Mouse (Mus musculus): Measurements from ENCODE around the gene Pip5k1a. TPM values are rescaled to one million over a fixed set of nuclear protein-coding genes. Genes with fewer than 3 reads are reported as not detected.

Pip5k1a gene
- polyA plus RNA-seq (2017; shearing (Covaris generic)), result 47.5 TPM

DNA sequence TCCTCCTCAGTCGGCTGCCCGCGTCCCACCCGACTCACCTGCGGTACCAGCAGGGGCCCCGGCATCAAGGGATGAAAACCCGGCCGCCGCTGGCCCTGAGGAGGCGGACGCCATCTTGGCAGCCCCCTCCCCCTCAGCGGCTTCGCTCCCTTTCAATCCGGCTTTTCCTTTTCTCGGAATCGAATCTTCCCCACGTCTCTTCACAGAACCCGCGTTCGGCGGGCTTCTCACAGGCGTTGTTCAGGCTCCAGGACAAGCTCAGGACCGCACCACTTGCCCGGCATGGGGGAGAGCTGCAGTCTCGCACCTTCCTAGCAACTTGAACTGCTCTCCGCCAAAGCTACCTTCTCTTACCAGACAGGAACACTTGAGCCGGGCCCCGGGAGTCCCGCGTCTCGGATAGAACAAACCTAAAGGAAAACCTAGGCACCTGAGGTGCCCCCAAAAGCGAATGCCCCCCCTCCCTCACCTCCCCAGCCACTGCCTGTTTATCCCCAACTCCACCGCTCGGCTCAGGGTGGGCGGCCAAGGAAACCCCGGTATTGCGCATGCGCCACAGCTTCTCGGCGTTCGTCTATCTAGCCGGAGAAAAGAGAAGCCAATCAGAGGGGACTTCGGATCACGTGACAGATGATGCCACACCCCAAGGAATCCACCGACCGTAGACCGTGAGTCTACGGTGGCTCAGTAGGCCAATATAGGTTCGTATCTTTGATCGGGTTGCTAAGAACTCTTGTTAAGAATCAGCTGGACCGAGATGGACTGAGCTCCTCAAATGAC, at the start of gene Pip5k1a:
Pip5k1a (minus strand) TSS at position 593 of the 780 bp plus-strand sequence.

DNA sequence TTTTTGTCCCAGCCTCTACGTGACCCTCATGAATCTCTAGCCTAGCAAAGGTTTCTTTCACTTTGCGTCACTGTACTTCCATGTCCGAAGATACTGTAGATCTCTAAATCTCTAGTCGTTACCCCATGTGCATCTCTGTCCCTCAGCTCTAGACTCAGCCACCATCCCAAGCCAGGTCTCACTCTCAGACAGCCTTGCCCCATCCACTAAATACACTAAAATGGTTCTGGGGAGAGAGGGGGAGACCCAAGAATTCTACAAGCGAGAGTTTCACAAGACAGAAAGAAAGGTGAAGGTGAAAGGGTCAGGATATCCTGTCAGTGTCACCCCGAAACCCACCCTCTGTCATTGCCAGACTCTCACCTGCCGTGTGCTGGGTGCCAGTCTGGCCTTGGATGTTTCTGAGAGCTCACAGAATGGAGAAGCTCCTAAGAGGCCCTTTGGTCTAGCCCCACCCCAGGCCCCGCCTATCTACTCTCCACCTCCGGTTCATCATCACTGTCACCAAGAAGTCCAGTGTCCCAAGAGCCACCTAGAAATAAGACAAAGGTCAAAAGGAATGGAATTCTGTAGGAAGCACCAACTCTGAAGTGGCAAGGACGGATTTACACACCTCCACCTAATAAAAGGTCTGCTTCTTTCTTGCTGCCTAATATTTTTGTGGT, 35.4 kb upstream of the Pip5k1a start, which contains the start of gene Tnfaip8l2:
Tnfaip8l2 (minus strand) TSS at position 409 of the 665 bp plus-strand sequence.

DNA sequence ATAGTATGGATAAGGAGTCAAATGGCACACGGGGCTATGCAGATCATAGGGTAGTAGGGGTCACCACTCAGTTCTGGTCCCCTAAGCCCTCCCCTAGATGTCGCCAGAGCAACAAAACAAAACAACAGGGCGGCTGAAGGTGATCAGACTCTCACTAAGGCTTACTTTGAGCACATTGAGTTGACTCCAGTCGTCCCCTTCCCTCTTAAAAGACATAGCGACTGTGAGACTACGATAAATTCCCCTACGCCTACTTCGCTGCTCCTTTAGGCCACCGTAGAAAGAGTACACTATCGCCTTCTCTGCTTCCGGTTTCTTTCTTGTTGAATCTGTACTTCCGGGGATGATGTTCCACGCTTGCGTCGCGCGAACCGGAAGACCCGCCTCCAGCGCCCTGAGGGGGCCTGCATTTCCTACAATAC, 27.0 kb upstream of the Pip5k1a start, which contains the start of the genes Scnm1 and Lysmd1:
Scnm1 (minus strand) TSS at position 332 of the 422 bp plus-strand sequence.
Lysmd1 (plus strand) TSS at position 409 of the 422 bp plus-strand sequence.

GRCm38 (mm10) chr3:95124246-95124645, 17.5 kb upstream of the Pip5k1a start, which contains the start of gene Tmod4:
Tmod4 (plus strand) TSS chr3:95124476.

GRCm38 (mm10) chr3:95110911-95111726, 4.4 kb upstream of the Pip5k1a start, which contains the start of gene Vps72:
Vps72 (plus strand) TSS chr3:95111022.

DNA sequence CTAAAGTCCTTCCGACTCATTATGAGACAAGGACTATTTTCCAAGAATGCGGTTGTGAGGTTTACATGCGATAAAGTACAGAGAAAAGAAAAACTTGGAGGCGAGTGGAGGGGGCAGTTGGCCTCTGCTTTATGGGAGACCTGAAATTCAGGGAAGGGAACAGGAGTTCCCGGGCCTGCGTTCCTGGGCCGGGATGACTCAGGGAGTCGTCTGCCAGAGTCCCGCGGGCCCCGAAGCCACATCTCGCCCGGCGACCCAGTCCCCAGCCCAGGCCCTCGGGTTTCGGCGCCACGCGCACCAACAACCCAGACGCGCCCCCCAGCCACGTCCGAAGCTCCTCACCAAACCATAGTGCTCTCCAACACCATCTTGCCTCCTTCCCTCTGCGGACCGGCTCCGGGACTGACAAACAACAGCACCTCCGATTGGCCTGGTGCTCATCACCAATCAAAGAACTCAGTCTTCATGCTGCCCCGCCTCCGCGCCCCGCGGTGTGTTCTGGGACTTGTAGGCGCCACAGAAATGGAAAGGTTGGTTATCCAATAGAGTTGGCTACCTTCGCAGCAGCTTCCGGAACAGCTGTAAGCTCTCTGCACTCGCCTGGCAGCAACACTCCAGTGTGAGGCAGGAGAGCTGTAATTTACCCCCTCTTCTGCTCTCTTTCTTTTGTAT, 64.4 kb downstream of the Pip5k1a start, which contains the start of gene Psmd4:
Psmd4 (minus strand) TSS at position 449 of the 672 bp plus-strand sequence.

GRCm38 (mm10) chr3:95015337-95015872, 91.3 kb downstream of the Pip5k1a start, which contains the start of gene Zfp687:
Zfp687 (minus strand) TSS chr3:95015448.

Other genes with a start within 250 kb of the Pip5k1a start
- 270 TPM for gene Psmb4, start 220.0 kb downstream of the Pip5k1a start, polyA plus RNA-seq (2017; shearing (Covaris generic))
- gene Selenbp1, start 173.9 kb downstream of the Pip5k1a start, polyA plus RNA-seq (2017; shearing (Covaris generic)), result 2.3 TPM
- 10.3 TPM for gene Rfx5, start 152.9 kb downstream of the Pip5k1a start, polyA plus RNA-seq (2017; shearing (Covaris generic))
- 19.5 TPM for gene Pi4kb, start 132.2 kb downstream of the Pip5k1a start, polyA plus RNA-seq (2017; shearing (Covaris generic))
- 51.6 TPM for gene Zfp687, start 91.5 kb downstream of the Pip5k1a start, polyA plus RNA-seq (2017; shearing (Covaris generic))
- gene Psmd4, start 64.3 kb downstream of the Pip5k1a start, polyA plus RNA-seq (2017; shearing (Covaris generic)), result 282 TPM
- gene Vps72, start 4.1 kb upstream of the Pip5k1a start, polyA plus RNA-seq (2017; shearing (Covaris generic)), result 87.8 TPM
- 1.5 TPM for gene Tmod4, start 17.5 kb upstream of the Pip5k1a start, polyA plus RNA-seq (2017; shearing (Covaris generic))
- gene Scnm1, start 27.1 kb upstream of the Pip5k1a start, polyA plus RNA-seq (2017; shearing (Covaris generic)), result 86.6 TPM
- gene Lysmd1, start 27.2 kb upstream of the Pip5k1a start, polyA plus RNA-seq (2017; shearing (Covaris generic)), result 34.5 TPM
- gene Tnfaip8l2, start 35.4 kb upstream of the Pip5k1a start, polyA plus RNA-seq (2017; shearing (Covaris generic)), result 252 TPM
- gene Sema6c, start 53.5 kb upstream of the Pip5k1a start, polyA plus RNA-seq (2017; shearing (Covaris generic)), result 2.3 TPM
- 23.9 TPM for gene Gabpb2, start 111.0 kb upstream of the Pip5k1a start, polyA plus RNA-seq (2017; shearing (Covaris generic))
- 260 TPM for gene Cdc42se1, start 121.8 kb upstream of the Pip5k1a start, polyA plus RNA-seq (2017; shearing (Covaris generic))
- 5.6 TPM for gene Mllt11, start 125.2 kb upstream of the Pip5k1a start, polyA plus RNA-seq (2017; shearing (Covaris generic))
- 0.70 TPM for gene Gm128, start 134.7 kb upstream of the Pip5k1a start, polyA plus RNA-seq (2017; shearing (Covaris generic))
- gene Bnipl, start 144.3 kb upstream of the Pip5k1a start, polyA plus RNA-seq (2017; shearing (Covaris generic)), result not detected
- gene Mindy1, start 174.4 kb upstream of the Pip5k1a start, polyA plus RNA-seq (2017; shearing (Covaris generic)), result 25.6 TPM
- 5.3 TPM for gene Prune1, start 175.1 kb upstream of the Pip5k1a start, polyA plus RNA-seq (2017; shearing (Covaris generic))
- gene Anxa9, start 200.2 kb upstream of the Pip5k1a start, polyA plus RNA-seq (2017; shearing (Covaris generic)), result not detected
- gene Cers2, start 207.9 kb upstream of the Pip5k1a start, polyA plus RNA-seq (2017; shearing (Covaris generic)), result 241 TPM

Data from naive thymus-derived CD4-positive, alpha-beta T cell, adult 5 months (primary cell).